Mouse (Mus musculus) liver, embryonic 11.5 days (tissue): ENCODE data around the gene Hyal4. TPM values are rescaled to one million over a fixed set of nuclear protein-coding genes. Genes with fewer than 3 reads are reported as not detected.

ENCODE experiments used
- ATAC-seq: fragments of 200-750 bp; cut with Nextera tagmentation; replicated peaks from 2 replicates; pipeline ENCODE4 v1.8.0; 2017; ENCODE audit warnings: moderate number of reproducible peaks, mild to moderate bottlenecking, moderate TSS enrichment, moderate library complexity; ENCODE audit not compliant: low FRiP score
- DNase-seq: peaks from one replicate; pipeline ENCODE4 v3.0.0-alpha.2; 2017; ENCODE audit warnings: low spot score
- H3K27ac ChIP-seq: fragments of 300-500 bp; sonication (generic); 2 replicates; pipeline ENCODE4 v1.5.1; 2014; ENCODE audit warnings: mild to moderate bottlenecking, low read depth, low read length, control low read depth
- H3K27me3 ChIP-seq: fragments of 300-500 bp; sonication (generic); replicated peaks from 2 replicates; pipeline ENCODE4 v1.6.1; 2014; ENCODE audit warnings: low read length, mixed read lengths; ENCODE audit not compliant: control insufficient read depth, insufficient read depth
- H3K36me3 ChIP-seq: fragments of 300-500 bp; sonication (generic); 2 replicates; pipeline ENCODE4 v1.6.1; 2014; ENCODE audit warnings: mild to moderate bottlenecking, low read length, moderate library complexity, mixed read lengths; ENCODE audit not compliant: control insufficient read depth, insufficient read depth
- H3K4me1 ChIP-seq: fragments of 300-500 bp; sonication (generic); replicated peaks from 2 replicates; pipeline ENCODE4 v1.6.1; 2014; ENCODE audit warnings: low read length, mixed read lengths; ENCODE audit not compliant: control insufficient read depth, insufficient read depth
- H3K4me2 ChIP-seq: fragments of 300-500 bp; sonication (generic); 2 replicates; pipeline ENCODE4 v1.6.1; 2014; ENCODE audit warnings: mild to moderate bottlenecking, control low read depth, moderate library complexity
- H3K4me3 ChIP-seq: fragments of 300-500 bp; sonication (generic); 2 replicates; pipeline ENCODE4 v1.5.1; 2014; ENCODE audit warnings: low read depth, low read length, control low read depth
- H3K9ac ChIP-seq: fragments of 300-500 bp; sonication (generic); 2 replicates; pipeline ENCODE4 v1.6.1; 2014; ENCODE audit warnings: low read depth, low read length, control low read depth
- H3K9me3 ChIP-seq: fragments of 300-500 bp; sonication (generic); 2 replicates; pipeline ENCODE4 v1.6.1; 2016; ENCODE audit warnings: low read length, inconsistent platforms, mixed read lengths; ENCODE audit not compliant: control insufficient read depth
- WGBS: fragments of 180-500 bp; shearing (Covaris S2); extraction: QIAGEN DNeasy Blood & Tissue Kit; methylation state at CpG from one replicate; pipeline ENCODE4 v1.1.7; 2014; 5-methylcytosine and 5-hydroxymethylcytosine counted together
- polyA plus RNA-seq: library from polyadenylated mRNA; unstranded; fragments of >200 nt; fragmentation: Nextera tagmentation; extraction: Ambion mirVana; gene quantifications from 2 replicates; pipeline ENCODE4 v1.2.1, GENCODE M21; 2014

Hyal4 gene
- not detected in 2 replicates for polyA plus RNA-seq

GRCm38 (mm10) chr6:24748029-24748428 is at the start of gene Hyal4:
TSS of gene Hyal4 (plus strand) at chr6:24748329.
- Histone ChIP-seq H3K4me1 (no peaks in the 10 kb centered on the region), H3K4me2 (no peak within 1 kb of the TSS), H3K36me3 (no peaks in the 10 kb centered on the region), H3K27ac (no peak within 1 kb of the TSS), H3K4me3 (no peak within 1 kb of the TSS), H3K27me3 (no peaks in the 10 kb centered on the region), H3K9me3 (no peaks in the 10 kb centered on the region), H3K9ac (no peak within 1 kb of the TSS)
- DNase-seq (no peak), ATAC-seq (no peak)
- 75% methylated on average over 4 of the region's 4 CpGs for WGBS

- ATAC-seq = no peak
- H3K9me3 ChIP-seq = no peaks in the 10 kb centered on the region
- no peak overlapping the region for H3K4me2 ChIP-seq
- no peak overlapping the region for H3K4me3 ChIP-seq
- no peaks in the 10 kb centered on the region for H3K4me1 ChIP-seq
- WGBS = 76% methylated on average over 5 of the region's 5 CpGs
- no peaks in the 10 kb centered on the region for H3K27me3 ChIP-seq
- H3K36me3 ChIP-seq = no peaks in the 10 kb centered on the region
- DNase-seq = no peak
- H3K27ac ChIP-seq = no peak overlapping the region
- no peak overlapping the region for H3K9ac ChIP-seq
Measured at GRCm38 (mm10) chr6:24707090-24707489, 41.0 kb upstream of the Hyal4 start.

GRCm38 (mm10) chr6:24707499-24707898 is 40.6 kb upstream of the Hyal4 start:
- Histone ChIP-seq H3K9me3 (no peaks in the 10 kb centered on the region), H3K36me3 (no peaks in the 10 kb centered on the region), H3K4me2 (no peak overlapping the region), H3K9ac (no peak overlapping the region), H3K27ac (no peak overlapping the region), H3K4me3 (no peak overlapping the region), H3K27me3 (no peaks in the 10 kb centered on the region), H3K4me1 (no peaks in the 10 kb centered on the region)
- 72% methylated on average over 2 of the region's 2 CpGs for WGBS
- no peak for ATAC-seq
- DNase-seq = no peak

GRCm38 (mm10) chr6:24721317-24722099 is 26.6 kb upstream of the Hyal4 start:
- 25% methylated on average over 13 of the region's 13 CpGs for WGBS
- H3K4me2 ChIP-seq = no peak overlapping the region
- DNase-seq = no peak

GRCm38 (mm10) chr6:24728130-24728529 is 20.0 kb upstream of the Hyal4 start:
- WGBS = 44% methylated on average over 1 of the region's 1 CpGs
- no peak overlapping the region for H3K4me2 ChIP-seq
- ATAC-seq = no peak
- H3K9me3 ChIP-seq = no peaks in the 10 kb centered on the region
- no peaks in the 10 kb centered on the region for H3K36me3 ChIP-seq
- no peak for DNase-seq
- no peak overlapping the region for H3K9ac ChIP-seq
- H3K4me3 ChIP-seq = no peak overlapping the region
- H3K27me3 ChIP-seq = no peaks in the 10 kb centered on the region
- no peaks in the 10 kb centered on the region for H3K4me1 ChIP-seq
- H3K27ac ChIP-seq = no peak overlapping the region

More at GRCm38 (mm10) chr6:24721317-24722099, 26.6 kb upstream of the Hyal4 start:
- Histone ChIP-seq H3K27me3 (no peaks in the 10 kb centered on the region), H3K4me3 (no peak overlapping the region), H3K9ac (no peak overlapping the region), H3K36me3 (no peaks in the 10 kb centered on the region), H3K9me3 (no peaks in the 10 kb centered on the region), H3K27ac (no peak overlapping the region), H3K4me1 (no peaks in the 10 kb centered on the region)
- ATAC-seq = no peak

GRCm38 (mm10) chr6:24732945-24733344 is 15.2 kb upstream of the Hyal4 start, which contains the start of gene Hyal6:
TSS of gene Hyal6 (plus strand) at chr6:24733245.
- no peaks in the 10 kb centered on the region for H3K36me3 ChIP-seq
- H3K4me3 ChIP-seq = no peak within 1 kb of the TSS
- no peak within 1 kb of the TSS for H3K4me2 ChIP-seq
- H3K4me1 ChIP-seq = no peaks in the 10 kb centered on the region
- no peaks in the 10 kb centered on the region for H3K9me3 ChIP-seq
- H3K9ac ChIP-seq = no peak within 1 kb of the TSS
- WGBS = 75% methylated on average over 3 of the region's 3 CpGs
- no peaks in the 10 kb centered on the region for H3K27me3 ChIP-seq
- DNase-seq (no peak), ATAC-seq (no peak)
- H3K27ac ChIP-seq = no peak within 1 kb of the TSS

- WGBS = 80% methylated on average over 6 of the region's 6 CpGs
- Histone ChIP-seq H3K4me1 (no peaks in the 10 kb centered on the region), H3K9me3 (no peaks in the 10 kb centered on the region), H3K9ac (no peak overlapping the region), H3K4me2 (no peak overlapping the region), H3K27me3 (no peaks in the 10 kb centered on the region), H3K27ac (no peak overlapping the region), H3K36me3 (no peaks in the 10 kb centered on the region), H3K4me3 (no peak overlapping the region)
- ATAC-seq = no peak
- DNase-seq = no peak
Measured at GRCm38 (mm10) chr6:24734565-24734964, 13.6 kb upstream of the Hyal4 start.

- H3K4me3 ChIP-seq = no peak overlapping the region
- H3K36me3 ChIP-seq = no peaks in the 10 kb centered on the region
- no peak overlapping the region for H3K9ac ChIP-seq
- DNase-seq (no peak), ATAC-seq (no peak)
- no peaks in the 10 kb centered on the region for H3K4me1 ChIP-seq
- H3K9me3 ChIP-seq = no peaks in the 10 kb centered on the region
- H3K27ac ChIP-seq = no peak overlapping the region
- no peak overlapping the region for H3K4me2 ChIP-seq
- H3K27me3 ChIP-seq = no peaks in the 10 kb centered on the region
- WGBS = 84% methylated on average over 3 of the region's 3 CpGs
Measured at GRCm38 (mm10) chr6:24759281-24759680, 11.2 kb downstream of the Hyal4 start.

- no peak overlapping the region for H3K9ac ChIP-seq
- H3K4me2 ChIP-seq = no peak overlapping the region
- ATAC-seq (no peak), DNase-seq (no peak)
- no peaks in the 10 kb centered on the region for H3K27me3 ChIP-seq
- no peaks in the 10 kb centered on the region for H3K4me1 ChIP-seq
- H3K4me3 ChIP-seq = no peak overlapping the region
- no peak overlapping the region for H3K27ac ChIP-seq
- no peaks in the 10 kb centered on the region for H3K9me3 ChIP-seq
- no peaks in the 10 kb centered on the region for H3K36me3 ChIP-seq
- 81% methylated on average over 2 of the region's 2 CpGs for WGBS
Measured at GRCm38 (mm10) chr6:24766261-24766660, 18.1 kb downstream of the Hyal4 start.
